Mouse (Mus musculus) stomach, embryonic 15.5 days (tissue): ENCODE results near the gene Defa17. TPM values are rescaled to one million over a fixed set of nuclear protein-coding genes. Genes with fewer than 3 reads are reported as not detected.
"Not testable (repeated sequence)": the region's sequence is repeated elsewhere in the genome, so short reads cannot be mapped to it uniquely, and the experiment has no call there.

Experiments used
- ATAC-seq: fragments of 200-750 bp; cut with Nextera tagmentation; 2 replicates; pipeline ENCODE4 v1.8.0; 2017; ENCODE audit warnings: low read depth, moderate number of reproducible peaks, moderate TSS enrichment; ENCODE audit not compliant: insufficient read depth, low FRiP score
- H3K27ac ChIP-seq: fragments of 300-500 bp; sonication (generic); 2 replicates; pipeline ENCODE4 v1.5.1; 2015; ENCODE audit warnings: mild to moderate bottlenecking, inconsistent platforms
- H3K27me3 ChIP-seq: fragments of 300-500 bp; sonication (generic); replicated peaks from 2 replicates; pipeline ENCODE4 v1.6.1; 2015; ENCODE audit warnings: inconsistent platforms
- H3K36me3 ChIP-seq: fragments of 300-500 bp; sonication (generic); 2 replicates; pipeline ENCODE4 v1.6.1; 2015; ENCODE audit warnings: inconsistent platforms
- H3K4me1 ChIP-seq: fragments of 300-500 bp; sonication (generic); 2 replicates; pipeline ENCODE4 v1.6.1; 2015; ENCODE audit warnings: inconsistent platforms
- H3K4me2 ChIP-seq: fragments of 300-500 bp; sonication (generic); 2 replicates; pipeline ENCODE4 v1.6.1; 2015; ENCODE audit warnings: mild to moderate bottlenecking, inconsistent platforms
- H3K4me3 ChIP-seq: fragments of 300-500 bp; sonication (generic); replicated peaks from 2 replicates; pipeline ENCODE4 v1.5.1; 2015; ENCODE audit warnings: inconsistent platforms
- H3K9ac ChIP-seq: fragments of 300-500 bp; sonication (generic); 2 replicates; pipeline ENCODE4 v1.6.1; 2015; ENCODE audit warnings: inconsistent platforms
- H3K9me3 ChIP-seq: fragments of 300-500 bp; sonication (generic); 2 replicates; pipeline ENCODE4 v1.6.1; 2016; ENCODE audit warnings: inconsistent platforms
- WGBS: fragments of 180-500 bp; shearing (Covaris S2); methylation state at CpG from one replicate; pipeline ENCODE4 v1.1.7; 2015; 5-methylcytosine and 5-hydroxymethylcytosine counted together
- polyA plus RNA-seq: library from polyadenylated mRNA; unstranded; fragments of >200 nt; fragmentation: Nextera tagmentation; extraction: Ambion mirVana; gene quantifications from 2 replicates; pipeline ENCODE4 v1.2.1, GENCODE M21; 2015

Gene Defa17
- 4.1 and 7.3 TPM in 2 replicates for polyA plus RNA-seq

- not testable (repeated sequence) for H3K4me3 ChIP-seq
Observed at GRCm38 (mm10) chr8:21655480-21655879, at the start of gene Defa17. Gene Defa17 (plus strand): TSS chr8:21655780.

GRCm38 (mm10) chr8:21617883-21618282, 37.7 kb upstream of the Defa17 start, which contains the start of gene Defa26:
Gene Defa26 (plus strand): TSS chr8:21618183.
- not testable (repeated sequence) for H3K4me2 ChIP-seq, ATAC-seq, H3K4me1 ChIP-seq, H3K27ac ChIP-seq, H3K27me3 ChIP-seq, H3K4me3 ChIP-seq, H3K9me3 ChIP-seq, H3K9ac ChIP-seq, H3K36me3 ChIP-seq
- 100% methylated on average over 1 of the region's 1 CpGs for WGBS

More at GRCm38 (mm10) chr8:21655480-21655879, at the start of gene Defa17:
- H3K27me3 ChIP-seq, H3K27ac ChIP-seq, ATAC-seq, H3K4me2 ChIP-seq, H3K4me1 ChIP-seq, H3K9me3 ChIP-seq, H3K36me3 ChIP-seq, H3K9ac ChIP-seq: not testable (repeated sequence)
- WGBS = no CpG with 5 or more reads among the region's 2 CpGs

GRCm38 (mm10) chr8:21665497-21665896, 9.9 kb downstream of the Defa17 start, which contains the start of gene Defa34:
Gene Defa34 (plus strand): TSS chr8:21665797.
- H3K27me3 ChIP-seq, H3K4me1 ChIP-seq, H3K9me3 ChIP-seq, H3K27ac ChIP-seq, H3K4me2 ChIP-seq, H3K36me3 ChIP-seq, H3K9ac ChIP-seq, H3K4me3 ChIP-seq, ATAC-seq: not testable (repeated sequence)
- WGBS = 89% methylated on average over 1 of the region's 1 CpGs

GRCm38 (mm10) chr8:21703545-21703944, 48.0 kb downstream of the Defa17 start, which contains the start of gene AY761184:
Gene AY761184 (minus strand): TSS chr8:21703645.
- not testable (repeated sequence) for H3K9ac ChIP-seq, H3K4me2 ChIP-seq, H3K36me3 ChIP-seq, H3K27me3 ChIP-seq, H3K4me3 ChIP-seq, H3K9me3 ChIP-seq, ATAC-seq, H3K27ac ChIP-seq, H3K4me1 ChIP-seq
- 59% methylated on average over 2 of the region's 2 CpGs for WGBS

Other genes starting within 250 kb of the Defa17 start
- not detected in 2 replicates for gene Defa36, start 228.4 kb upstream of the Defa17 start, polyA plus RNA-seq
- gene Gm7849, start 199.2 kb upstream of the Defa17 start, polyA plus RNA-seq = 0.31 and 2.2 TPM in 2 replicates
- gene Defa20, start 146.5 kb upstream of the Defa17 start, polyA plus RNA-seq = 1.5 TPM in 1 of 2 replicates, not detected in the other
- gene Defa32, start 126.7 kb upstream of the Defa17 start, polyA plus RNA-seq = not detected in 2 replicates
- not detected in 2 replicates for gene Defa37, start 90.4 kb upstream of the Defa17 start, polyA plus RNA-seq
- gene Defa28, start 72.8 kb upstream of the Defa17 start, polyA plus RNA-seq = not detected in 2 replicates
- gene Gm7861, start 61.3 kb upstream of the Defa17 start, polyA plus RNA-seq = not detected in 2 replicates
- gene Defa26, start 37.6 kb upstream of the Defa17 start, polyA plus RNA-seq = not detected in 2 replicates
- gene Defa34, start 10.0 kb downstream of the Defa17 start, polyA plus RNA-seq = not detected in 2 replicates
- gene AY761184, start 47.9 kb downstream of the Defa17 start, polyA plus RNA-seq = 0.59 TPM in 1 of 2 replicates, not detected in the other
- gene Defa24, start 78.7 kb downstream of the Defa17 start, polyA plus RNA-seq = 13.3 and 15.1 TPM in 2 replicates
- gene Defb50, start 167.8 kb downstream of the Defa17 start, polyA plus RNA-seq = not detected in 2 replicates
- gene Defb2, start 184.1 kb downstream of the Defa17 start, polyA plus RNA-seq = not detected in 2 replicates
- gene Defb10, start 203.1 kb downstream of the Defa17 start, polyA plus RNA-seq = not detected in 2 replicates
- gene Defb9, start 229.6 kb downstream of the Defa17 start, polyA plus RNA-seq = not detected in 2 replicates